Mouse (Mus musculus) kidney, adult 2 months (tissue): Measurements from ENCODE around the gene Shc4.

Experiments used
- CTCF ChIP-seq: fragments of 200-500 bp; conservative IDR thresholded peaks from 2 replicates; pipeline ENCODE4 v1.5.1; 2011; ENCODE audit warnings: low read depth, mild to moderate bottlenecking, control low read depth, low read length, moderate library complexity, mixed read lengths; ENCODE audit not compliant: insufficient read depth, insufficient read length
- POLR2A ChIP-seq: fragments of 200-500 bp; IDR thresholded peaks from one replicate; pipeline ENCODE4 v1.6.1; 2011; ENCODE audit warnings: low read depth, low read length, control low read depth

- TF ChIP-seq POLR2A (no peak), CTCF (no peak)
These were observed 17.4 kb downstream of the Shc4 start for GRCm38 (mm10) chr2:125706510-125706921.
